Mouse (Mus musculus) heart, embryonic 16.5 days (tissue): ENCODE measurements around the gene Alkbh2. TPM values are rescaled to one million over a fixed set of nuclear protein-coding genes. Genes with fewer than 3 reads are reported as not detected.
A peak's percentile ranks its signal among the peaks of the same experiment; 100 is the strongest.

Experiments used
- ATAC-seq: fragments of 200-750 bp; cut with Nextera tagmentation; replicated peaks from 2 replicates; pipeline ENCODE4 v1.8.0; 2017; ENCODE audit warnings: moderate number of reproducible peaks; ENCODE audit not compliant: insufficient read depth, low FRiP score; ENCODE audit errors: extremely low read depth
- H3K27ac ChIP-seq: fragments of 300-500 bp; sonication (generic); 2 replicates; pipeline ENCODE4 v1.5.1; 2014; ENCODE audit warnings: mild to moderate bottlenecking, low read length, control low read depth, moderate library complexity
- H3K27me3 ChIP-seq: fragments of 300-500 bp; sonication (generic); 2 replicates; pipeline ENCODE4 v1.6.1; 2014; ENCODE audit warnings: low read length, mixed read lengths; ENCODE audit not compliant: control insufficient read depth, insufficient read depth
- H3K36me3 ChIP-seq: fragments of 300-500 bp; sonication (generic); 2 replicates; pipeline ENCODE4 v1.6.1; 2014; ENCODE audit not compliant: control insufficient read depth, insufficient read depth
- H3K4me1 ChIP-seq: fragments of 300-500 bp; sonication (generic); 2 replicates; pipeline ENCODE4 v1.6.1; 2014; ENCODE audit warnings: low read length, mixed read lengths; ENCODE audit not compliant: control insufficient read depth, insufficient read depth
- H3K4me2 ChIP-seq: fragments of 300-500 bp; sonication (generic); 2 replicates; pipeline ENCODE4 v1.6.1; 2014; ENCODE audit warnings: low read depth, mild to moderate bottlenecking, control low read depth, low read length
- H3K4me3 ChIP-seq: fragments of 300-500 bp; sonication (generic); 2 replicates; pipeline ENCODE4 v1.5.1; 2014; ENCODE audit warnings: mild to moderate bottlenecking, control low read depth, low read length
- H3K9ac ChIP-seq: fragments of 300-500 bp; sonication (generic); 2 replicates; pipeline ENCODE4 v1.6.1; 2014; ENCODE audit warnings: low read length, control low read depth
- H3K9me3 ChIP-seq: fragments of 300-500 bp; sonication (generic); replicated peaks from 2 replicates; pipeline ENCODE4 v1.6.1; 2016; ENCODE audit warnings: low read length; ENCODE audit not compliant: control insufficient read depth
- WGBS: fragments of 180-500 bp; shearing (Covaris S2); extraction: QIAGEN DNeasy Blood & Tissue Kit; methylation state at CpG from one replicate; pipeline ENCODE4 v1.1.7; 2014; 5-methylcytosine and 5-hydroxymethylcytosine counted together
- polyA plus RNA-seq: library from polyadenylated mRNA; unstranded; fragments of >200 nt; fragmentation: Nextera tagmentation; extraction: Ambion mirVana; gene quantifications from 2 replicates; pipeline ENCODE4 v1.2.1, GENCODE M21; 2015

The Alkbh2 gene
- polyA plus RNA-seq = 7.3 and 8.0 TPM in 2 replicates

DNA sequence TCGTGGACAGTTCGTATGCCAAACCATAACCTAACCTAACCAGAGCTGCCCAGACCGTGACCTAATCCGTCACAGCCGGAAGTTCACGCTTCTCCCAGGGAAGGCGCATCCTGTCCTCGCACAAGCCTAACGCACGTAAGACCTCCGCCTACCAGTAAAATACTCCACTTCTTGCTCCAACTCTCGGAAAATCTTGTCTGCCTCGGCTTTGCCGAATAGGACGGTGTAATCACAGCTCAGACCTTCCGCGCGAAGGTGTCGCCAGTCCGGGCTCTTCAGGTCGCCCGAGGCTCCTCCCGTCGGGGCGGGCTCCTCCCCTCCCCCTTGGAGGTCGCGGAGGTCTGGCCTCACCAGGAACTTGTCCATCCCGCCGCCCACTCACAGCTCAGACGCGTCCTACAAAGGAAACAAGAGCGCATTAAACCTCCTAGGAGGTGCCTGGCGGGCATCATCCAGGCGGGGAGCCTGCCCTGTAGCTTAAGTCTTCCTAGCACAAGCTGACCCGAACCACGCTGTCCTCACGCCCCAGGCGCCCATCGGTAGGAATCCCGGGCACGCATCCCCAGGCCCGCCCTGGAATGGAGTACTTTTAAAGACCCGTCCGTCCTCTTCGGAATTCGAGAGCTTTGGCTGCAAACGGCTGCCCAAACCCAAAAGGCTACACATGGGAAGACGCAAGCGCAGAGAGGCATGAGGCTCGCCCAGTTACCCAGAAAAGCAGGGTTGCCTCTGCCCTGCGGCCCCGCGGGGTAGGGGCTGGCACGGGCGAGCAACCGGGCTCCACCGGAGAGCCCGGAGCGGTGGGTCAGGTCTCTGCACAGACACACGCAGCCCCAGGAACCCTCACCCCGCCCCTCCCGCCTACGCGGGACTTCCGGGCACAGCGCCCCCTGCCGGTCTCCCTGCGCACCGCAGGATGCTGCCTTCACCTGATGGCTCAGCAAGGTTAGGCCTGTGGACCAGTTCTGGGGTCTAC is at the start of gene Alkbh2:
Gene Alkbh2, minus strand, starts transcription at position 845 of the 976 bp plus-strand sequence.
- no peaks in the 10 kb centered on the region for H3K27me3 ChIP-seq
- peak within 1 kb of the TSS; percentile 83 for H3K27ac ChIP-seq
- H3K9ac ChIP-seq = peak within 1 kb of the TSS; percentile 75
- H3K36me3 ChIP-seq = peaks cover 13% of the 10 kb centered on the region
- under 1% methylated on average over 69 of the region's 69 CpGs for WGBS
- peak within 1 kb of the TSS; percentile 86 for H3K4me2 ChIP-seq
- ATAC-seq = peak; percentile 23; the same call in 1 of the 2 replicates
- H3K9me3 ChIP-seq = no peaks in the 10 kb centered on the region
- H3K4me3 ChIP-seq = peak within 1 kb of the TSS; percentile 62
- peaks cover 20% of the 10 kb centered on the region for H3K4me1 ChIP-seq

- peak overlapping the region; percentile 80; the same call in 1 of the 2 replicates for H3K9ac ChIP-seq
- H3K27ac ChIP-seq = peak overlapping the region; percentile 92
- 0 out of 2 replicates have a peak, but pooled peaks cover 2% of the 10 kb centered on the region for H3K9me3 ChIP-seq
- WGBS = 59% methylated on average over 8 of the region's 8 CpGs
- peak overlapping the region; percentile 70 for H3K4me3 ChIP-seq
- peaks cover 16% of the 10 kb centered on the region for H3K4me1 ChIP-seq
- H3K4me2 ChIP-seq = peak overlapping the region; percentile 88
- H3K27me3 ChIP-seq = no peaks in the 10 kb centered on the region
- H3K36me3 ChIP-seq = 0 out of 2 replicates have a peak, but pooled peaks cover 2% of the 10 kb centered on the region
- no peak for ATAC-seq
Measured at GRCm38 (mm10) chr5:114176548-114177400, 48.8 kb upstream of the Alkbh2 start.

- H3K4me3 ChIP-seq = peak overlapping the region; percentile 70
- no peaks in the 10 kb centered on the region for H3K27me3 ChIP-seq
- peak overlapping the region; percentile 92 for H3K27ac ChIP-seq
- H3K36me3 ChIP-seq = 0 out of 2 replicates have a peak, but pooled peaks cover 2% of the 10 kb centered on the region
- ATAC-seq = peak; percentile 98
- H3K4me2 ChIP-seq = peak overlapping the region; percentile 88
- H3K9ac ChIP-seq = peak overlapping the region; percentile 80
- H3K9me3 ChIP-seq = 0 out of 2 replicates have a peak, but pooled peaks cover 2% of the 10 kb centered on the region
- WGBS = under 1% methylated on average over 25 of the region's 26 CpGs
- peaks cover 16% of the 10 kb centered on the region for H3K4me1 ChIP-seq
Measured at GRCm38 (mm10) chr5:114175596-114176171, 47.7 kb upstream of the Alkbh2 start.

DNA sequence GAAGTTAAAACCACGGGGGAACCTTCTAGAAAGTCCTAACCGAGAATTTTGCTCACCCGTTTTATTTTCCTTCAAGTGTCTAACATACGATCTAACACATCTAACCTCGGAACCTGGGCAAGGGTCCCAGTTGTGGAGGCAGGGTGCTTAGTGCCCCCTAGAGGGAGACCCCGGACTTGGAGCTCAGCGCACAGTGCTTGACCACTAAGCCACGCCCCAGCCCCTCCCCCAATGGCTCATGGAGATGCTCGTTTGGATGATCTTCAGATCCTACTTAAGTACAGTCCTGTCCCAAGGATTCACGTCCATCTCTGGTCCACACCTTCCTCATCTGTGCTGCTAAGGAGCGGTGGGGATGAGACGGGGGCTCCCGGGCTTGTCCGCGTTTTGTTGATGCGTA is 46.6 kb upstream of the Alkbh2 start:
- WGBS = 18% methylated on average over 16 of the region's 16 CpGs
- Histone ChIP-seq H3K9ac (0 out of 2 replicates have a peak overlapping the region, but pooled peaks have one; percentile 6), H3K9me3 (0 out of 2 replicates have a peak, but pooled peaks cover 2% of the 10 kb centered on the region), H3K4me3 (no peak overlapping the region; the same call in 1 of the 2 replicates), H3K36me3 (0 out of 2 replicates have a peak, but pooled peaks cover 2% of the 10 kb centered on the region), H3K27ac (peak overlapping the region; percentile 92), H3K27me3 (no peaks in the 10 kb centered on the region), H3K4me1 (peaks cover 16% of the 10 kb centered on the region), H3K4me2 (peak overlapping the region; percentile 42)
- ATAC-seq = peak; percentile 10; the same call in 1 of the 2 replicates

DNA sequence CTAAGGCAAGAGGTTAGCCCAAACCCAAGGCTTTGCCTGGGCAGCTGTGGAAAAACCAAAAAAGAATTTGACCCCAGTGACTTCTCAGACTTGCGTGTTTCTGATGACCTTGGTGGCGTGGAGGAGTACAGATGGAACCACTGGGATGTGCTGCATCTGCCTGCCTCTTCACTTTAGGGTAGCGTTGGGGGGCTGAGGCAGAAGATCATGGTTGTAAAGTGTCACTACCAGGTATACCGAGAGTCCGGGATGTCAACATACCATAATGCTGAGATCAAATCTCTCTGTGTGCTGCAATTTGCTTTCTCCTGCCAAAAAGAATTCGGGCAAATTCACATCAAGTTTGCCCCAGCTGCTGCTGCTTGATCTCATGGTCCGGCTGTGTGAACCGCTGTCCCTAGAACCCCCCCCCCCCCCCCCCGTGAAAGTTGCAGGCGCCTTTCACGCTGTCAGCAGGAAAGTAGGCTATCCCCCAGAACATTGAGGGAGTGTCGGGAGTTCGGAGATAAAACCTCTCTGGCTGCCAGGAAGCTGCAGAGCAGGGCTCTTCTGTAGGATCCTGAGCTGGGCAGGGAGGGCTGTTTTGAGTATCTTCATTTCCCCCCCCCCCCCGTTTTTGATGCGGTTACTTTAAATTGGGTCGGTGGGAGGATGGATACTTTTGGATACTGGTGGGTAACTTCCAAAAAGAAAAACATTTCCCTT is 46.0 kb upstream of the Alkbh2 start:
- Histone ChIP-seq H3K4me3 (peak overlapping the region; percentile 8; the same call in 1 of the 2 replicates), H3K4me2 (peak overlapping the region; percentile 42), H3K27me3 (no peaks in the 10 kb centered on the region), H3K36me3 (0 out of 2 replicates have a peak, but pooled peaks cover 2% of the 10 kb centered on the region), H3K27ac (peak overlapping the region; percentile 92), H3K4me1 (peaks cover 16% of the 10 kb centered on the region), H3K9ac (no peak overlapping the region; the same call in 1 of the 2 replicates), H3K9me3 (0 out of 2 replicates have a peak, but pooled peaks cover 2% of the 10 kb centered on the region)
- ATAC-seq = no peak; the same call in 1 of the 2 replicates
- 12% methylated on average over 14 of the region's 16 CpGs for WGBS

DNA sequence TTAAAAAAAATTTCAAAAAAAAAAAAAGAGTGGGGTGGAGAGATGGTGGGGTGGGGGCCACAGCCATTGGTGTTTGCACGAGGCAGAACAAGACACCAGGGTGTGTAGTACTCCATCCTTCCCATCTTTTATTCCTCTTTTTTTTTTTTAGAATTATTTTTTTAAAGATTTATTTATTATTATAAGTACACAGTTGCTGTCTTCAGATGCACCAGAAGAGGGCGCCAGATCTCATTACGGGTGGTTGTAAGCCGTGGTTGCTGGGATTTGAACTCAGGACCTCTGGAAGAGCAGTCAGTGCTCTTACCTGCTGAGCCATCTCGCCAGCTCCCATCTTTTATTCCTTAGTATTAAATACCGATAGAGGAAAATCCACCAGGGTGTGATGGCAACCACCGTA is 45.4 kb upstream of the Alkbh2 start:
- Histone ChIP-seq H3K4me2 (no peak overlapping the region), H3K9ac (no peak overlapping the region), H3K27ac (peak overlapping the region; percentile 92), H3K4me1 (peaks cover 16% of the 10 kb centered on the region), H3K27me3 (no peaks in the 10 kb centered on the region), H3K9me3 (0 out of 2 replicates have a peak, but pooled peaks cover 2% of the 10 kb centered on the region), H3K4me3 (no peak overlapping the region), H3K36me3 (0 out of 2 replicates have a peak, but pooled peaks cover 2% of the 10 kb centered on the region)
- ATAC-seq = no peak
- WGBS = 72% methylated on average over 7 of the region's 7 CpGs

DNA sequence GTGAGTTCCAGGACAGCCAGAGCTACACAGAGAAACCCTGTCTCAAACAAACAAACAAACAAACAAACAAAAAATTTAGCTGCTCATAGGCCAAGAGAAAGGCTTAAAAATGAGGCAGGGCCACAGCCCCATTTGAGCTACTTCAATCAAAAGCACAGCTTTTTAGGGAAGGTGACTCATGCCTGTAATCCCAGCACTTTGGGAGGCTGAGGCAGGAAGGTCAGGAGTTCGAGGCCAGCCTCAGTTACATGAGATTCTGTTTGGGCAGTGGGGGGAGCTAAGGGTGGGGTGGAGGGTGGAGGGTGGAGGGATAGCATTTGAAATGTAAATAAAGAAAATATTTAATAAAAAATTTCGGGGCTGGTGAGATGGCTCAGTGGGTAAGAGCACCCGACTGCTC is 44.9 kb upstream of the Alkbh2 start:
- Histone ChIP-seq H3K27ac (no peak overlapping the region), H3K9ac (no peak overlapping the region), H3K4me2 (no peak overlapping the region), H3K4me3 (no peak overlapping the region), H3K9me3 (no peaks in the 10 kb centered on the region), H3K27me3 (no peaks in the 10 kb centered on the region), H3K4me1 (peaks cover 16% of the 10 kb centered on the region), H3K36me3 (no peaks in the 10 kb centered on the region)
- ATAC-seq = no peak
- WGBS = 94% methylated on average over 3 of the region's 3 CpGs
